In genomic region chr13:49190876-49191672, GRCm38 (mm10) we compare ENCODE assay signal across 8 mouse cellular contexts. TPM values are rescaled to one million over a fixed set of nuclear protein-coding genes. Genes with fewer than 3 reads are reported as not detected.
DNase-seq lines count a peak whose midpoint lies in the region; ATAC-seq and TF ChIP-seq lines count a peak whose summit lies in the region.

No protein-coding gene starts in this region.

- H3K4me1 ChIP-seq in heart, adult 2 months (ENCODE audit: control insufficient read depth, insufficient read depth, low read length), result peaks cover 26% of the 10 kb centered on the region
- H3K4me1 ChIP-seq in CH12.LX (ENCODE audit: control insufficient read depth in 1 of 2, insufficient read depth in 2 of 2), result peaks cover 28 to 62% of the 10 kb centered on the region in 2 experiments
- peaks cover 15% of the 10 kb centered on the region for H3K4me1 ChIP-seq in intestine, postnatal 0 days (replicated peaks; ENCODE audit: control insufficient read depth, insufficient read depth, low read length)
- peaks cover 28% of the 10 kb centered on the region for H3K4me1 ChIP-seq in limb, embryonic 14.5 days (ENCODE audit: control insufficient read depth, insufficient read depth, low read length)

- intact Hi-C loops in heart, adult 2 months (cut with DNase I), result loop anchor here (2.0 kb wide), 1 partner anchor 20 kb away; no protein-coding TSS in a partner anchor

- 71% methylated on average over 7 of the region's 7 CpGs for WGBS in heart, adult 2 months
- WGBS in intestine, postnatal 0 days, result 46% methylated on average over 7 of the region's 7 CpGs
- WGBS in limb, embryonic 14.5 days, result 82% methylated on average over 7 of the region's 7 CpGs

- TF ChIP-seq CTCF in heart, adult 2 months (IDR thresholded peaks at IDR 0.05), result no peak
- no peak for TF ChIP-seq CTCF in CH12.LX (conservative IDR thresholded peaks at IDR 0.05 in 1 of 2, IDR thresholded peaks at IDR 0.05 in 1 of 2; ENCODE audit: low read depth in 2 of 2, low read length in 2 of 2)
- TF ChIP-seq CTCF in intestine, postnatal 0 days (IDR thresholded peaks at IDR 0.05; ENCODE audit: low read depth), result no peak

- ATAC-seq in intestine, postnatal 0 days, result no peak
- no peak for ATAC-seq in limb, embryonic 14.5 days (ENCODE audit: low FRiP score, low read depth)
- no peak for ATAC-seq in megakaryocyte progenitor cell, adult 5-6 weeks (replicated peaks; ENCODE audit: poor library complexity)

- no peak for DNase-seq in heart, adult 2 months
- no peak for DNase-seq in heart, adult 18-20 months
- peak; percentile 55 for DNase-seq in CH12.LX (ENCODE audit: extremely low read depth)
- DNase-seq in limb, embryonic 14.5 days (ENCODE audit: low spot score), result no peak
- DNase-seq in thymus, postnatal 0 days (ENCODE audit: low spot score), result no peak
- DNase-seq in adrenal gland, postnatal 36 days, result no peak

- TF ChIP-seq RAD21 in CH12.LX (IDR thresholded peaks at IDR 0.05; ENCODE audit: low read depth, low read length), result no peak

- dilution Hi-C loops in CH12.LX (cut with MboI; ENCODE audit: extremely low pct_ligation_motif_present, extremely low pct_unique_long_range_greater_than_20kb, low sequenced_read_pairs), result no loop called here

- H3K36me3 ChIP-seq in heart, adult 2 months (ENCODE audit: control insufficient read depth, insufficient read depth, low read length), result no peaks in the 10 kb centered on the region
- H3K36me3 ChIP-seq in CH12.LX (replicated peaks in 1 of 2; ENCODE audit: control insufficient read depth in 1 of 2, insufficient read depth in 1 of 2, low read length in 1 of 2), result peaks cover 2 to 25% of the 10 kb centered on the region in 2 experiments
- peaks cover 23% of the 10 kb centered on the region for H3K36me3 ChIP-seq in intestine, postnatal 0 days (ENCODE audit: control insufficient read depth, insufficient read depth)
- peaks cover 8% of the 10 kb centered on the region for H3K36me3 ChIP-seq in limb, embryonic 14.5 days (ENCODE audit: control insufficient read depth, insufficient read depth, low read length)

- no peak overlapping the region for H3K4me3 ChIP-seq in heart, adult 2 months
- no peak overlapping the region for H3K4me3 ChIP-seq in CH12.LX (replicated peaks in 1 of 3; ENCODE audit: low read depth in 2 of 3, low read length in 2 of 3, poor library complexity in 1 of 3)
- H3K4me3 ChIP-seq in intestine, postnatal 0 days (ENCODE audit: low read depth, low read length), result no peak overlapping the region
- no peak overlapping the region for H3K4me3 ChIP-seq in limb, embryonic 14.5 days (replicated peaks; ENCODE audit: low read length)

- H3K27ac ChIP-seq in heart, adult 2 months, result peak overlapping the region; percentile 99
- H3K27ac ChIP-seq in CH12.LX (ENCODE audit: insufficient read depth, low read depth), result no peak overlapping the region
- H3K27ac ChIP-seq in intestine, postnatal 0 days (ENCODE audit: low read depth, low read length), result peak overlapping the region; percentile 98
- no peak overlapping the region for H3K27ac ChIP-seq in limb, embryonic 14.5 days (replicated peaks; ENCODE audit: low read depth, low read length)

- H3K4me2 ChIP-seq in CH12.LX (ENCODE audit: insufficient read depth, low read depth, poor library complexity, severe bottlenecking), result no peak overlapping the region
- peak overlapping the region; percentile 38 for H3K4me2 ChIP-seq in intestine, postnatal 0 days (replicated peaks; ENCODE audit: low read depth)
- no peak overlapping the region for H3K4me2 ChIP-seq in limb, embryonic 14.5 days (replicated peaks; ENCODE audit: low read depth, low read length, severe bottlenecking)

- in situ Hi-C loops in CH12.LX (cut with MboI; ENCODE audit: low pct_ligation_motif_present, low pct_unique_long_range_greater_than_20kb, low sequenced_read_pairs), result loop anchor here (25.0 kb wide), 2 partner anchors 329 to 529 kb away; partner anchors contain the start of genes Barx1 and Phf2

- H3K9ac ChIP-seq in heart, adult 2 months (ENCODE audit: low read depth, low read length), result no peak overlapping the region
- H3K9ac ChIP-seq in CH12.LX (ENCODE audit: insufficient read depth, low read depth), result no peak overlapping the region
- peak overlapping the region; percentile 26; the same call in 1 of the 2 replicates for H3K9ac ChIP-seq in intestine, postnatal 0 days (ENCODE audit: low read depth, low read length)
- H3K9ac ChIP-seq in limb, embryonic 14.5 days (ENCODE audit: low read depth, low read length, severe bottlenecking), result peak overlapping the region; percentile 12; the same call in 1 of the 2 replicates

- TF ChIP-seq EP300 in heart, adult 2 months (IDR thresholded peaks at IDR 0.05; ENCODE audit: insufficient read depth, low read depth, low read length), result no peak
- no peak for TF ChIP-seq EP300 in CH12.LX (IDR thresholded peaks at IDR 0.05; ENCODE audit: low read length)

- no peaks in the 10 kb centered on the region for H3K79me2 ChIP-seq in heart, adult 2 months (replicated peaks; ENCODE audit: control insufficient read depth, insufficient read depth, low read length)
- no peaks in the 10 kb centered on the region for H3K79me2 ChIP-seq in CH12.LX (replicated peaks; ENCODE audit: control insufficient read depth, extremely low read depth, insufficient read depth, poor library complexity, severe bottlenecking)

- H3K27me3 ChIP-seq in heart, adult 2 months (ENCODE audit: control insufficient read depth, insufficient read depth, low read length), result no peaks in the 10 kb centered on the region
- no peaks in the 10 kb centered on the region for H3K27me3 ChIP-seq in CH12.LX (replicated peaks)
- H3K27me3 ChIP-seq in intestine, postnatal 0 days (replicated peaks; ENCODE audit: control insufficient read depth, insufficient read depth, low read length), result no peaks in the 10 kb centered on the region
- H3K27me3 ChIP-seq in limb, embryonic 14.5 days (ENCODE audit: control insufficient read depth, insufficient read depth, low read length), result no peaks in the 10 kb centered on the region

- TF ChIP-seq POLR2A in heart, adult 2 months (IDR thresholded peaks at IDR 0.05; ENCODE audit: insufficient read depth, low read depth, low read length), result no peak
- no peak for TF ChIP-seq POLR2A in CH12.LX (IDR thresholded peaks at IDR 0.05; ENCODE audit: low read depth, low read length)
- TF ChIP-seq POLR2A in limb, embryonic 14.5 days (IDR thresholded peaks at IDR 0.05; ENCODE audit: borderline replicate concordance, extremely low read depth, insufficient read depth, insufficient read length), result no peak

- H3K9me3 ChIP-seq in CH12.LX (replicated peaks; ENCODE audit: low read length), result no peaks in the 10 kb centered on the region
- no peaks in the 10 kb centered on the region for H3K9me3 ChIP-seq in intestine, postnatal 0 days (ENCODE audit: control insufficient read depth)
- no peaks in the 10 kb centered on the region for H3K9me3 ChIP-seq in limb, embryonic 14.5 days (ENCODE audit: control insufficient read depth, low read length)

RNA-seq across cellular contexts. Expression of gene Ninj1, which starts 3.8 kb away (rescaled TPM):
- 100 to 1,000 TPM; 108 to 152 TPM for total RNA-seq in heart, adult 2 months (2021)
- 157 and 220 TPM in 2 replicates for polyA plus RNA-seq in heart, adult 2 months (2012; rRNA removed)
- total RNA-seq in heart, adult 18-20 months (2021), result 100 to 1,000 TPM; 122 to 123 TPM
- total RNA-seq in CH12.LX (2012; rRNA removed) (12.7 and 14.2 TPM in 2 replicates), CH12.LX (2014; rRNA removed) (18.8 and 21.2 TPM in 2 replicates)
- 24.9 and 25.2 TPM in 2 replicates for polyA plus RNA-seq in CH12.LX (2012; ENCODE audit: insufficient read length, low read depth)
- 108 and 111 TPM in 2 replicates for polyA plus RNA-seq in intestine, postnatal 0 days (2015; fragmentation: Nextera tagmentation; extraction: Ambion mirVana)
- polyA plus RNA-seq in limb, embryonic 14.5 days (2012; rRNA removed), result 67.4 and 81.1 TPM in 2 replicates
- polyA plus RNA-seq in limb, embryonic 14.5 days (2014; fragmentation: Nextera tagmentation; extraction: Ambion mirVana), result 60.2 and 61.5 TPM in 2 replicates
- polyA plus RNA-seq in thymus, postnatal 0 days (2015; fragmentation: Nextera tagmentation; extraction: Ambion mirVana), result 29.5 and 32.8 TPM in 2 replicates
- total RNA-seq in megakaryocyte progenitor cell, adult 5-6 weeks (2015), result 68.2 and 69.6 TPM in 2 replicates
- 38.4 and 38.8 TPM in 2 replicates for total RNA-seq in megakaryocyte progenitor cell, adult 5-6 weeks (2017)
- total RNA-seq in adrenal gland, postnatal 36 days (2021), result 10 to 100 TPM; 51.1 to 61.4 TPM

RNA-seq across cellular contexts. Expression of gene Card19, which starts 24.8 kb away (rescaled TPM):
- total RNA-seq in heart, adult 2 months (2021), result 100 to 1,000 TPM; 138 to 184 TPM
- polyA plus RNA-seq in heart, adult 2 months (2012; rRNA removed), result 179 and 234 TPM in 2 replicates
- 100 to 1,000 TPM; 145 to 150 TPM for total RNA-seq in heart, adult 18-20 months (2021)
- total RNA-seq in CH12.LX (2012; rRNA removed) (4.9 and 5.2 TPM in 2 replicates), CH12.LX (2014; rRNA removed) (3.8 and 3.9 TPM in 2 replicates)
- polyA plus RNA-seq in CH12.LX (2012; ENCODE audit: insufficient read length, low read depth), result 5.7 and 9.3 TPM in 2 replicates
- 105 and 117 TPM in 2 replicates for polyA plus RNA-seq in intestine, postnatal 0 days (2015; fragmentation: Nextera tagmentation; extraction: Ambion mirVana)
- polyA plus RNA-seq in limb, embryonic 14.5 days (2012; rRNA removed), result 71.3 and 93.1 TPM in 2 replicates
- 67.1 and 71.4 TPM in 2 replicates for polyA plus RNA-seq in limb, embryonic 14.5 days (2014; fragmentation: Nextera tagmentation; extraction: Ambion mirVana)
- polyA plus RNA-seq in thymus, postnatal 0 days (2015; fragmentation: Nextera tagmentation; extraction: Ambion mirVana), result 44.8 and 45.7 TPM in 2 replicates
- total RNA-seq in megakaryocyte progenitor cell, adult 5-6 weeks (2015), result 20.1 and 27.1 TPM in 2 replicates
- total RNA-seq in megakaryocyte progenitor cell, adult 5-6 weeks (2017), result 22.1 and 30.2 TPM in 2 replicates
- total RNA-seq in adrenal gland, postnatal 36 days (2021), result 10 to 100 TPM; 70.5 to 73.8 TPM

RNA-seq across cellular contexts. Expression of gene Wnk2, which starts 43.3 kb away (rescaled TPM):
- 10 to 100 TPM; 66.7 to 79.4 TPM for total RNA-seq in heart, adult 2 months (2021)
- 28.7 and 30.9 TPM in 2 replicates for polyA plus RNA-seq in heart, adult 2 months (2012; rRNA removed)
- total RNA-seq in heart, adult 18-20 months (2021), result 10 to 100 TPM; 70.1 to 70.9 TPM
- total RNA-seq in CH12.LX (2012; rRNA removed) (0.04 TPM in 1 of 2 replicates, not detected in the other), CH12.LX (2014; rRNA removed) (not detected in 2 replicates)
- not detected in 2 replicates for polyA plus RNA-seq in CH12.LX (2012; ENCODE audit: insufficient read length, low read depth)
- polyA plus RNA-seq in intestine, postnatal 0 days (2015; fragmentation: Nextera tagmentation; extraction: Ambion mirVana), result 1.7 and 2.3 TPM in 2 replicates
- 7.8 and 11.4 TPM in 2 replicates for polyA plus RNA-seq in limb, embryonic 14.5 days (2012; rRNA removed)
- polyA plus RNA-seq in limb, embryonic 14.5 days (2014; fragmentation: Nextera tagmentation; extraction: Ambion mirVana), result 3.0 and 3.2 TPM in 2 replicates
- polyA plus RNA-seq in thymus, postnatal 0 days (2015; fragmentation: Nextera tagmentation; extraction: Ambion mirVana), result 0.32 and 0.55 TPM in 2 replicates
- total RNA-seq in megakaryocyte progenitor cell, adult 5-6 weeks (2015), result not detected in 2 replicates
- 0.03 TPM in 1 of 2 replicates, not detected in the other for total RNA-seq in megakaryocyte progenitor cell, adult 5-6 weeks (2017)
- total RNA-seq in adrenal gland, postnatal 36 days (2021), result 1 to 10 TPM; 2.0 TPM

RNA-seq across cellular contexts. Expression of gene Susd3, which starts 57.4 kb away (rescaled TPM):
- under 1 TPM; 0.32 to 0.63 TPM for total RNA-seq in heart, adult 2 months (2021)
- polyA plus RNA-seq in heart, adult 2 months (2012; rRNA removed), result 1.1 and 1.4 TPM in 2 replicates
- total RNA-seq in heart, adult 18-20 months (2021), result 1 to 10 TPM in 1 of 2 experiments, under 1 TPM in 1; 0.55 to 1.3 TPM
- total RNA-seq in CH12.LX (2012; rRNA removed) (7.7 and 12.0 TPM in 2 replicates), CH12.LX (2014; rRNA removed) (19.0 and 24.2 TPM in 2 replicates)
- 6.0 and 8.2 TPM in 2 replicates for polyA plus RNA-seq in CH12.LX (2012; ENCODE audit: insufficient read length, low read depth)
- polyA plus RNA-seq in intestine, postnatal 0 days (2015; fragmentation: Nextera tagmentation; extraction: Ambion mirVana), result 0.65 and 1.3 TPM in 2 replicates
- 2.1 and 2.6 TPM in 2 replicates for polyA plus RNA-seq in limb, embryonic 14.5 days (2012; rRNA removed)
- 2.2 and 2.8 TPM in 2 replicates for polyA plus RNA-seq in limb, embryonic 14.5 days (2014; fragmentation: Nextera tagmentation; extraction: Ambion mirVana)
- polyA plus RNA-seq in thymus, postnatal 0 days (2015; fragmentation: Nextera tagmentation; extraction: Ambion mirVana), result 11.3 and 14.1 TPM in 2 replicates
- total RNA-seq in megakaryocyte progenitor cell, adult 5-6 weeks (2015), result 3.8 and 5.7 TPM in 2 replicates
- 1.7 and 4.0 TPM in 2 replicates for total RNA-seq in megakaryocyte progenitor cell, adult 5-6 weeks (2017)
- total RNA-seq in adrenal gland, postnatal 36 days (2021), result 10 to 100 TPM in 1 of 2 experiments, 1 to 10 TPM in 1; 1.2 to 36.5 TPM

Comparison
In these comparisons a context has a peak if more than half of its experiments do, and no peak if none do; other contexts are left out.
1. H3K27ac ChIP-seq: peak in heart, adult 2 months (single experiment) and intestine, postnatal 0 days (single experiment); none in CH12.LX (single experiment) and limb, embryonic 14.5 days (single experiment).
2. H3K9ac ChIP-seq: peak in intestine, postnatal 0 days (single experiment) and limb, embryonic 14.5 days (single experiment); none in heart, adult 2 months (single experiment) and CH12.LX (single experiment).
3. RNA of gene Wnk2, which starts 43.3 kb away (total RNA-seq): 66.7 to 79.4 TPM in heart, adult 2 months and 70.1 to 70.9 TPM in heart, adult 18-20 months; 2.0 TPM in adrenal gland, postnatal 36 days, 0.04 TPM in CH12.LX and 0.03 TPM in megakaryocyte progenitor cell, adult 5-6 weeks; every median in the first group is over 10 times any median in the second.